Mouse (Mus musculus) heart, embryonic 14.5 days (tissue): Measurements from ENCODE around the gene Eci1. TPM values are rescaled to one million over a fixed set of nuclear protein-coding genes. Genes with fewer than 3 reads are reported as not detected.

Experiments
- ATAC-seq: fragments of 200-750 bp; cut with Nextera tagmentation; 2 replicates; pipeline ENCODE4 v1.8.0; 2017; ENCODE audit warnings: low read depth, moderate TSS enrichment; ENCODE audit not compliant: insufficient number of reproducible peaks, insufficient read depth, low FRiP score
- H3K27ac ChIP-seq, 2 experiments: fragments of 200-500 bp in 1 of 2; fragments of 300-500 bp in 1 of 2; sonication (generic) in 1 of 2; replicated peaks in 1 of 2; 2 replicates each; pipeline ENCODE4 v1.5.1; 2012 to 2014; ENCODE audit warnings: low read depth in 2 of 2, low read length in 2 of 2, control low read depth in 1 of 2, mild to moderate bottlenecking in 1 of 2, mixed read lengths in 1 of 2; ENCODE audit not compliant: control insufficient read depth in 1 of 2, insufficient read depth in 1 of 2
- H3K27me3 ChIP-seq: fragments of 300-500 bp; sonication (generic); 2 replicates; pipeline ENCODE4 v1.6.1; 2014; ENCODE audit warnings: mild to moderate bottlenecking, low read length, control low read depth; ENCODE audit not compliant: control insufficient read depth, insufficient read depth
- H3K36me3 ChIP-seq: fragments of 300-500 bp; sonication (generic); 2 replicates; pipeline ENCODE4 v1.6.1; 2014; ENCODE audit warnings: mild to moderate bottlenecking, control low read depth, low read length, mixed read lengths; ENCODE audit not compliant: control insufficient read depth, insufficient read depth
- H3K4me1 ChIP-seq, 2 experiments: fragments of 200-500 bp in 1 of 2; fragments of 300-500 bp in 1 of 2; sonication (generic) in 1 of 2; 2 replicates each; pipeline ENCODE4 v1.6.1; 2012 to 2014; ENCODE audit warnings: low read length in 2 of 2, control low read depth in 1 of 2, mixed read lengths in 1 of 2; ENCODE audit not compliant: control insufficient read depth in 2 of 2, insufficient read depth in 2 of 2
- H3K4me2 ChIP-seq: fragments of 300-500 bp; sonication (generic); 2 replicates; pipeline ENCODE4 v1.6.1; 2014; ENCODE audit warnings: mild to moderate bottlenecking, low read length
- H3K4me3 ChIP-seq, 2 experiments: fragments of 200-500 bp in 1 of 2; fragments of 300-500 bp in 1 of 2; sonication (generic) in 1 of 2; 2 replicates each; pipeline ENCODE4 v1.5.1; 2012 to 2014; ENCODE audit warnings: low read length in 2 of 2, mild to moderate bottlenecking in 2 of 2, control low read depth in 1 of 2, low read depth in 1 of 2, moderate library complexity in 1 of 2; ENCODE audit not compliant: control insufficient read depth in 1 of 2, insufficient read depth in 1 of 2
- H3K9ac ChIP-seq: fragments of 300-500 bp; sonication (generic); 2 replicates; pipeline ENCODE4 v1.6.1; 2014; ENCODE audit warnings: mild to moderate bottlenecking, low read length
- H3K9me3 ChIP-seq: fragments of 300-500 bp; sonication (generic); 2 replicates; pipeline ENCODE4 v1.6.1; 2016; ENCODE audit warnings: low read length, control low read depth; ENCODE audit not compliant: control insufficient read depth
- WGBS: fragments of 180-500 bp; shearing (Covaris S2); extraction: QIAGEN DNeasy Blood & Tissue Kit; methylation state at CpG from one replicate; pipeline ENCODE4 v1.1.7; 2014; 5-methylcytosine and 5-hydroxymethylcytosine counted together
- polyA plus RNA-seq: library from polyadenylated mRNA; unstranded; fragments of >200 nt; fragmentation: Nextera tagmentation; extraction: Ambion mirVana; gene quantifications from 2 replicates; pipeline ENCODE4 v1.2.1, GENCODE M21; 2014

The Eci1 gene
- polyA plus RNA-seq, 1 experiment from 2014 or later, result 294 TPM

DNA sequence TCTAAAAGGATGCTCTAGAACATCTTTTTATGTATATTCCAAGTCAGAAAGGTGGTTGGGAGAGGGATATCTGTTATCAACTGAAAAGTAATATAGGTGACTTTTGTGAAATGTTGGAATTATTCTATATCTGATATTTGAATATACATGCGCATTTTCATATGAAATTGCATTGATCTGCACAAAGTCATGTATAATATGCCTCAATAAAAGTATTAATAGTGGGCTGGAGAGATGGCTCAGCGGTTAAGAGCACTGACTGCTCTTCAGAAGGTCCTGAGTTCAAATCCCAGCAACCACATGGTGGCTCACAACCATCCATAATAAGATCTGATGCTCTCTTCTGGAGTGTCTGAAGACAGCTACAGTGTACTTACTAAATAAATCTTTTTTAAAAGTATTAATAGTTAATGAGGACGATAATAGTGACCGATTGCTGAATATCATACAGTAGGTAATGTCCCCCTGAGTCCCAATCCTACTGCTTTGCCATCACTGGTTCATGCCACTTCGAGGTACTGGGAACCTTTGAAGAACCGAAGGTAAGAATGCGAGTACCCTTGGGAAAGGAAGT is 43.0 kb downstream of the Eci1 start:
- peak overlapping the region; percentile 98 for H3K4me2 ChIP-seq
- H3K27ac ChIP-seq, result peak overlapping the region; percentile 83 to 90
- 16% methylated on average over 7 of the region's 7 CpGs for whole genome bisulfite sequencing
- no peaks in the 10 kb centered on the region for H3K9me3 ChIP-seq
- peaks cover 16 to 23% of the 10 kb centered on the region in 2 experiments for H3K4me1 ChIP-seq
- peak overlapping the region; percentile 70 to 93 for H3K4me3 ChIP-seq
- H3K36me3 ChIP-seq, result peaks cover 23% of the 10 kb centered on the region
- peak overlapping the region; percentile 95 for H3K9ac ChIP-seq
- H3K27me3 ChIP-seq, result no peaks in the 10 kb centered on the region
- no peak for ATAC-seq

DNA sequence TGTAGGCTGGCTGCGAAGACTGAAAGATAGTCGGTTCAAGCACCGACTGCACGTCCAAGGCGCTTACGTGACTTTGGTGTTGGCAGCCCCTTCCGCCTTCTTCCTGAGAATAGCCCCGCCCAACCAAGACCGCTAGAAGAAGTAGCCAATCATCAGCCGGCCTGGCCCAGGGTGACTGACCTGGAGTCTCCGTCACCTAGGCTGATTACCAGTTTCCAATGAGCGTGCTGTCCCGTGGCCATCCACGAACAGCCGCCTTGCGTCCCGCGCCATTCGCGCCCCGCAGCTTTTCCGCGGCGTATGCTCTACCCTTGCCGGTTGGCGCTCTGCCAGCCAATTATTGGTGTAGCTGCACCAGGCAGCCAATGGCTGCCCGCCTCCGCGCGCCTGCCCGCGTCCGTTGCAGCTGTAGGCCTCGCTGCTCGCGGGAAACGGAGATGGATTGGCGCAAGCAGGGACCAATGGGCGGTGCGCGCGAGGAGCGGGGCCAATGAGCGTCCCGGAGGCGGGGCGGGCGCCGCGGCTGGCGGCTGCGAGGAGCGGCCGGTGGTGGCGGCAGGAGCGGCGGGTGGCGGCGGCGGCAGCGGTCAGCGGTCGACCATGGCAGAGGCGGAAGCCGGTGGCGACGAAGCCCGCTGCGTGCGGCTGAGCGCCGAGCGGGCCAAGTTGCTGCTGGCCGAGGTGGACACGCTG is 43.6 kb downstream of the Eci1 start, which contains the start of the genes E4f1 and Pgp:
Gene E4f1 (minus strand): TSS at position 404 of the 693 bp plus-strand sequence.
Gene Pgp (plus strand): TSS at position 483 of the 693 bp plus-strand sequence.
- H3K4me2 ChIP-seq, result peak within 1 kb of the TSS; percentile 98
- H3K27me3 ChIP-seq, result no peaks in the 10 kb centered on the region
- WGBS, result under 1% methylated on average over 69 of the region's 75 CpGs
- H3K36me3 ChIP-seq, result peaks cover 29% of the 10 kb centered on the region
- H3K27ac ChIP-seq, result peak within 1 kb of the TSS; percentile 83 to 90
- peak; percentile 97 for ATAC-seq
- H3K4me3 ChIP-seq, result peak within 1 kb of the TSS; percentile 70 to 93
- peaks cover 16 to 23% of the 10 kb centered on the region in 2 experiments for H3K4me1 ChIP-seq
- no peaks in the 10 kb centered on the region for H3K9me3 ChIP-seq
- H3K9ac ChIP-seq, result peak within 1 kb of the TSS; percentile 95

DNA sequence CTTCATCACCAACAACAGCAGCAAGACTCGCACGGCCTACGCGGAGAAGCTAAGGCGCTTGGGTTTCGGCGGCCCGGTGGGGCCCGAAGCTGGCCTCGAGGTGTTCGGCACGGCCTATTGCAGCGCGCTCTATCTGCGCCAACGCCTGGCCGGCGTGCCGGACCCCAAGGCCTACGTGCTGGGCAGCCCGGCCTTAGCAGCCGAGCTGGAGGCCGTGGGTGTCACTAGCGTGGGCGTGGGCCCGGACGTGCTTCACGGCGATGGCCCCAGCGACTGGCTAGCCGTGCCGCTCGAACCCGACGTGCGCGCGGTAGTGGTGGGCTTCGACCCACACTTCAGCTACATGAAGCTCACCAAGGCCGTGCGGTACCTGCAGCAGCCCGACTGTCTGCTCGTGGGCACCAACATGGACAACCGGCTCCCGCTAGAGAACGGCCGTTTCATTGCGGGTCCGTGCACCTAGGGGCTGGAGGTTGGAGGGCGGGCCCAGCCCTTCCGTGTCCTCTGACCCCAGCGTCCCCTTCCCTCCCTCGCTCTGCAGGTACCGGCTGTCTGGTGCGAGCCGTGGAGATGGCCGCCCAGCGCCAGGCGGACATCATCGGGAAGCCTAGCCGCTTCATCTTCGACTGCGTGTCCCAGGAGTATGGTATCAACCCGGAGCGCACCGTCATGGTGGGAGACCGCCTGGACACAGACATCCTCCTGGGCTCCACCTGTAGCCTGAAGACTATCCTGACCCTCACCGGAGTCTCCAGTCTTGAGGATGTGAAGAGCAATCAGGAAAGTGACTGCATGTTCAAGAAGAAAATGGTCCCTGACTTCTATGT is 44.5 kb downstream of the Eci1 start:
- Histone ChIP-seq H3K9ac (peak overlapping the region; percentile 95), H3K9me3 (no peaks in the 10 kb centered on the region), H3K36me3 (peaks cover 38% of the 10 kb centered on the region), H3K4me1 (peaks cover 16 to 23% of the 10 kb centered on the region in 2 experiments), H3K4me3 (peak overlapping the region; percentile 70 to 93), H3K27me3 (no peaks in the 10 kb centered on the region), H3K4me2 (peak overlapping the region; percentile 98), H3K27ac (peak overlapping the region; percentile 59 to 83)
- under 1% methylated on average over 68 of the region's 68 CpGs for WGBS
- ATAC-seq, result peak; percentile 29

DNA sequence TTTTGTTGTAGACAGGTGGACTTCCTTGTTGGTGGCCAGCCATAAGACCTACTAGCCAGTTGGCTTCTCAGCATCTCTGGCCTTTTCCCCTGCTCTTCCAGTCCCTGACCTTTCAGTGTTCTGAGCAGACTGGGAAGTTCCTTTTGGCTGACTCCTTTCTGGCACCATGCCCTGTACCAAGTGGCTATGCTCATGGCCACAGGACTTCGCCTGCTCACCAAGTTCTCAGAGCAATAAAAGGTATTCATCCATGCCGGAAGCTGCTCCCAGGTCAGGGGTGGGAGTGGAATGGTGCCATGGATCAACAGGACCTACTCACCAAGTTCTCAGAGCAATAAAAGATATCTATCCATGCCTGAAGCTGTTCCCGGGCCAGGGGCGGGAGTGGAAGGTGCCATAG is 46.1 kb downstream of the Eci1 start:
- H3K27ac ChIP-seq, result peak overlapping the region; percentile 8 to 37; a peak in 2 of 4 replicates
- H3K4me3 ChIP-seq, result peak overlapping the region in 1 of 2 experiments; percentile 93; a peak in 2 of 4 replicates
- H3K9me3 ChIP-seq, result no peaks in the 10 kb centered on the region
- H3K9ac ChIP-seq, result peak overlapping the region; percentile 95
- 61% methylated on average over 4 of the region's 4 CpGs for WGBS
- peaks cover 54% of the 10 kb centered on the region for H3K36me3 ChIP-seq
- H3K27me3 ChIP-seq, result no peaks in the 10 kb centered on the region
- no peak for ATAC-seq
- peak overlapping the region; percentile 98 for H3K4me2 ChIP-seq
- peaks cover 16 to 23% of the 10 kb centered on the region in 2 experiments for H3K4me1 ChIP-seq

DNA sequence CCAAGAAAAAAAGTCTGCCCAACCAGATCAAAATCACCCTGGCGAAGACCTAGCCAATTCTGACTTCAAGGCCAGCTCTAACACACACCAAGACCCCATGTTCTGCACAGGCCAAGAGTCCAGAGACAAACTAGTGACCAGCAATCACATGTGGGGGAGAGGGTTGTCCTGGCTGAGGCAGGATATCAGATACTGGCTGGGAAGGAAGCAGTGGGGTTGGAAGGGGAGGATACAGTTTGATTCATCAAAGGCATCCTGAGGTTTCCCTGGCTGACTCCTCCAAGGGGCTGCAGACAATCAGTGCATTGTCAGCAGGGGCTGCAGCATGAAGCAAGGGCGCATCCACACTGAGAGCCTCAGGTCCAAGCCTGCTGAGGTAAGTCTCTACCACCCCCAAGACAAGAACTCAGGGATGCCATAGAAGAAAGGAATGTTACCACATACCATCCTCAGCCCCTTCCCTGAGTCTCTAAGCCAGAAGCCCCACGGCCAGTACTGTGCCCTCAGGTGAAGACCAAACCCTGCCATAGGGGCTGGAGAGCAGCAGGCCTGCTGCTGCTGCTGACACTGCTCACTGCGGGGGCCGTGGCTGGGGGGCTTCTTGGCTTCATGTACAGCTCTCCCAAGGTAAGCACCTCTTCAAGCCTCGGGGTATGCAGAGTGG is 47.3 kb downstream of the Eci1 start, which contains the start of gene Bricd5:
Gene Bricd5 (plus strand): TSS at position 273 of the 664 bp plus-strand sequence.
- H3K27ac ChIP-seq, result peak within 1 kb of the TSS in 1 of 2 experiments; percentile 37; a peak in 2 of 4 replicates
- peaks cover 56% of the 10 kb centered on the region for H3K36me3 ChIP-seq
- no peaks in the 10 kb centered on the region for H3K9me3 ChIP-seq
- no peak for ATAC-seq
- peak within 1 kb of the TSS; percentile 95 for H3K9ac ChIP-seq
- WGBS, result 69% methylated on average over 6 of the region's 6 CpGs
- H3K4me2 ChIP-seq, result peak within 1 kb of the TSS; percentile 98
- H3K27me3 ChIP-seq, result no peaks in the 10 kb centered on the region
- H3K4me1 ChIP-seq, result peaks cover 22 to 28% of the 10 kb centered on the region in 2 experiments
- H3K4me3 ChIP-seq, result peak within 1 kb of the TSS in 1 of 2 experiments; percentile 93; a peak in 1 of 4 replicates

DNA sequence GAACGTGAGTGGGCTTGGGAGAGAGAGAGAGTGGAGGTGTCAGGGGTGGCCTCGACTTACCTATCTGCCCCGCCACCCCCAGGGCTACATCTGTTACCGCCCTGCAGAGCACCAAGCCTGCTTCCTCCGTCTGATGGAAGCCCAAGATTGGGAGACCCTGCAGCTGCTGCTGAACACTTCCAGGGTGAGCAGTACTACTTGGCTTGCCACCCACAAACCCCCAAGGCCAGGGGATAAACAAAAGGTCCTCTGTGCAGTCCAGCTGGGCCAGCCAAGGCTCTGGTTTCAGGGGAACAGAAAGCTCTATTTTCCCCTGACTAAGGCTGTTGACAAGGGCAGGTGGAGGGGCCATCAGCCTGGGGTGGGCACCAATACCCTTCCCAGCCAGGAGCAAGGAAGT is 48.1 kb downstream of the Eci1 start:
- H3K4me3 ChIP-seq, result no peak overlapping the region
- H3K27me3 ChIP-seq, result no peaks in the 10 kb centered on the region
- 79% methylated on average over 5 of the region's 5 CpGs for WGBS
- no peak overlapping the region; the same call in 1 of the 2 replicates for H3K9ac ChIP-seq
- no peaks in the 10 kb centered on the region for H3K9me3 ChIP-seq
- no peak overlapping the region for H3K4me2 ChIP-seq
- H3K27ac ChIP-seq, result no peak overlapping the region
- peaks cover 56% of the 10 kb centered on the region for H3K36me3 ChIP-seq
- H3K4me1 ChIP-seq, result peaks cover 22 to 28% of the 10 kb centered on the region in 2 experiments
- ATAC-seq, result no peak

DNA sequence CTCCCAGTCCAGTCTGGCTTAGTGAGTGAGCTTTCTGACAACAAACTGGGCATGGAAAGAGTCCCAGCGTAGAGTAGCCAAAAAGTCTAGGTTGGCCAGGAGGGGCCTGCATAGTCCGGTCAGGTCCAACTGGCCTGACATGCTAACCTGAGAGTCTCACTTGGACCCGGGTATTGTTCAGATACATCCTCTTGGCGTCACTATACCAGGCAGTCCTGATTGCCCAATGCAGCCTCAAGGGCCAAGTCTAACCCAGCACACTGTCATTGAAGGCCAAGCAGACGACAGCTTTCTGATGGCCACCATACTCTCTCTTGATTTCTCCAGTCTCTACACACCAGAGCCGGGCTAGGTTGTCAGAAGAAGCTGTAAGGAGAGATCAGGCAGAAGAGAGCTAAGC is 49.1 kb downstream of the Eci1 start:
- H3K4me2 ChIP-seq, result no peak overlapping the region
- peaks cover 56% of the 10 kb centered on the region for H3K36me3 ChIP-seq
- no peak for ATAC-seq
- H3K9ac ChIP-seq, result no peak overlapping the region
- no peak overlapping the region for H3K27ac ChIP-seq
- no peaks in the 10 kb centered on the region for H3K27me3 ChIP-seq
- WGBS, result 85% methylated on average over 6 of the region's 6 CpGs
- no peaks in the 10 kb centered on the region for H3K9me3 ChIP-seq
- H3K4me3 ChIP-seq, result no peak overlapping the region
- H3K4me1 ChIP-seq, result peaks cover 22 to 28% of the 10 kb centered on the region in 2 experiments
